Mouse (Mus musculus) stomach, postnatal 0 days (tissue): ENCODE data around the gene Senp1. TPM values are rescaled to one million over a fixed set of nuclear protein-coding genes. Genes with fewer than 3 reads are reported as not detected.

Experiments used
- ATAC-seq: fragments of 200-750 bp; cut with Nextera tagmentation; 2 replicates; pipeline ENCODE4 v1.8.0; 2017; ENCODE audit not compliant: low FRiP score, low TSS enrichment
- DNase-seq: peaks from one replicate; pipeline ENCODE4 v3.0.0-alpha.2; 2016; ENCODE audit warnings: low spot score
- H3K27ac ChIP-seq: fragments of 300-500 bp; sonication (generic); replicated peaks from 2 replicates; pipeline ENCODE4 v1.5.1; 2014; ENCODE audit warnings: mild to moderate bottlenecking, control low read depth
- H3K27me3 ChIP-seq: fragments of 300-500 bp; sonication (generic); 2 replicates; pipeline ENCODE4 v1.6.1; 2014; ENCODE audit warnings: low read length; ENCODE audit not compliant: control insufficient read depth, insufficient read depth
- H3K36me3 ChIP-seq: fragments of 300-500 bp; sonication (generic); 2 replicates; pipeline ENCODE4 v1.6.1; 2014; ENCODE audit warnings: low read length, mixed read lengths; ENCODE audit not compliant: control insufficient read depth, insufficient read depth
- H3K4me1 ChIP-seq: fragments of 300-500 bp; sonication (generic); replicated peaks from 2 replicates; pipeline ENCODE4 v1.6.1; 2014; ENCODE audit warnings: antibody characterized with exemption; ENCODE audit not compliant: control insufficient read depth, insufficient read depth
- H3K4me2 ChIP-seq: fragments of 300-500 bp; sonication (generic); replicated peaks from 2 replicates; pipeline ENCODE4 v1.6.1; 2014; ENCODE audit warnings: low read depth, mild to moderate bottlenecking, control low read depth, moderate library complexity
- H3K4me3 ChIP-seq: fragments of 300-500 bp; sonication (generic); 2 replicates; pipeline ENCODE4 v1.5.1; 2014; ENCODE audit warnings: low read depth, low read length, control low read depth
- H3K9ac ChIP-seq: fragments of 300-500 bp; sonication (generic); 2 replicates; pipeline ENCODE4 v1.6.1; 2014; ENCODE audit warnings: mild to moderate bottlenecking, low read length, control low read depth, mixed read lengths
- H3K9me3 ChIP-seq: fragments of 300-500 bp; sonication (generic); 2 replicates; pipeline ENCODE4 v1.6.1; 2016; ENCODE audit warnings: low read length; ENCODE audit not compliant: control insufficient read depth
- CTCF ChIP-seq: IDR thresholded peaks from 2 replicates; pipeline ENCODE4 v1.5.1; 2016; ENCODE audit warnings: antibody characterized with exemption, low read depth, mild to moderate bottlenecking, moderate library complexity
- EP300 ChIP-seq: optimal IDR thresholded peaks from 2 replicates; pipeline ENCODE3; 2016; ENCODE audit warnings: antibody characterized with exemption
- WGBS: fragments of 180-500 bp; shearing (Covaris S2); extraction: QIAGEN DNeasy Blood & Tissue Kit; methylation state at CpG from one replicate; pipeline ENCODE4 v1.1.7; 2014; 5-methylcytosine and 5-hydroxymethylcytosine counted together
- polyA plus RNA-seq: library from polyadenylated mRNA; unstranded; fragments of >200 nt; fragmentation: Nextera tagmentation; extraction: Ambion mirVana; gene quantifications from 2 replicates; pipeline ENCODE4 v1.2.1, GENCODE M21; 2015

Gene Senp1
- 10.0 and 10.8 TPM in 2 replicates for polyA plus RNA-seq

- H3K4me1 ChIP-seq = peaks cover 4% of the 10 kb centered on the region
- DNase-seq (peak; percentile 91), ATAC-seq (peak; percentile 94)
- peak within 1 kb of the TSS; percentile 90 for H3K4me3 ChIP-seq
- no peaks in the 10 kb centered on the region for H3K27me3 ChIP-seq
- no peaks in the 10 kb centered on the region for H3K36me3 ChIP-seq
- peak within 1 kb of the TSS; percentile 77 for H3K4me2 ChIP-seq
- peak within 1 kb of the TSS; percentile 95 for H3K27ac ChIP-seq
- no peaks in the 10 kb centered on the region for H3K9me3 ChIP-seq
- H3K9ac ChIP-seq = peak within 1 kb of the TSS; percentile 96
- under 1% methylated on average over 41 of the region's 58 CpGs for WGBS
- TF ChIP-seq EP300 (no peak), CTCF (0 out of 2 replicates have a peak, but pooled peaks have one; percentile 0)
Observed at GRCm38 (mm10) chr15:98093121-98094011, at the start of gene Senp1. Senp1 (minus strand) TSS chr15:98093744.

- 0 out of 2 replicates have a peak, but pooled peaks cover 2% of the 10 kb centered on the region for H3K4me1 ChIP-seq
- H3K4me3 ChIP-seq = no peak overlapping the region
- H3K27ac ChIP-seq = no peak overlapping the region
- H3K9ac ChIP-seq = no peak overlapping the region
- no peak for TF ChIP-seq EP300
- TF ChIP-seq CTCF = no peak
- no peak overlapping the region for H3K4me2 ChIP-seq
- no peak for DNase-seq
- no peaks in the 10 kb centered on the region for H3K27me3 ChIP-seq
- no peaks in the 10 kb centered on the region for H3K9me3 ChIP-seq
- ATAC-seq = no peak
- peaks cover 4% of the 10 kb centered on the region for H3K36me3 ChIP-seq
- 88% methylated on average over 10 of the region's 10 CpGs for WGBS
Observed at GRCm38 (mm10) chr15:98142515-98142914, 49.0 kb upstream of the Senp1 start.

GRCm38 (mm10) chr15:98140809-98141208, 47.3 kb upstream of the Senp1 start:
- Histone ChIP-seq H3K4me2 (no peak overlapping the region), H3K27me3 (no peaks in the 10 kb centered on the region), H3K9ac (no peak overlapping the region), H3K27ac (no peak overlapping the region), H3K4me1 (0 out of 2 replicates have a peak, but pooled peaks cover 2% of the 10 kb centered on the region), H3K4me3 (no peak overlapping the region), H3K9me3 (no peaks in the 10 kb centered on the region), H3K36me3 (peaks cover 6% of the 10 kb centered on the region)
- 86% methylated on average over 5 of the region's 5 CpGs for WGBS
- ATAC-seq (no peak), DNase-seq (no peak)
- TF ChIP-seq CTCF (no peak), EP300 (no peak)

GRCm38 (mm10) chr15:98139763-98140162, 46.2 kb upstream of the Senp1 start:
- 0 out of 2 replicates have a peak, but pooled peaks cover 2% of the 10 kb centered on the region for H3K4me1 ChIP-seq
- no peak overlapping the region for H3K9ac ChIP-seq
- DNase-seq (peak; percentile 42), ATAC-seq (peak; percentile 83)
- no peak overlapping the region for H3K4me2 ChIP-seq
- WGBS = 41% methylated on average over 7 of the region's 7 CpGs
- TF ChIP-seq EP300 (no peak), CTCF (no peak)
- H3K27ac ChIP-seq = no peak overlapping the region
- no peaks in the 10 kb centered on the region for H3K9me3 ChIP-seq
- H3K4me3 ChIP-seq = no peak overlapping the region
- H3K27me3 ChIP-seq = no peaks in the 10 kb centered on the region
- peaks cover 13% of the 10 kb centered on the region for H3K36me3 ChIP-seq

- Histone ChIP-seq H3K4me3 (no peak overlapping the region), H3K4me1 (no peaks in the 10 kb centered on the region), H3K27ac (no peak overlapping the region), H3K36me3 (peaks cover 17% of the 10 kb centered on the region), H3K27me3 (no peaks in the 10 kb centered on the region), H3K9me3 (no peaks in the 10 kb centered on the region), H3K4me2 (no peak overlapping the region), H3K9ac (no peak overlapping the region)
- TF ChIP-seq EP300 = no peak
- no peak for DNase-seq
- 88% methylated on average over 9 of the region's 9 CpGs for WGBS
- no peak for ATAC-seq
Observed at GRCm38 (mm10) chr15:98136871-98137270, 43.3 kb upstream of the Senp1 start.

- DNase-seq = no peak
- Histone ChIP-seq H3K36me3 (peaks cover 18% of the 10 kb centered on the region), H3K4me3 (no peak overlapping the region), H3K9ac (no peak overlapping the region), H3K9me3 (no peaks in the 10 kb centered on the region), H3K27me3 (no peaks in the 10 kb centered on the region), H3K4me2 (no peak overlapping the region), H3K27ac (no peak overlapping the region), H3K4me1 (no peaks in the 10 kb centered on the region)
- ATAC-seq = no peak
- TF ChIP-seq CTCF = no peak
- no peak for TF ChIP-seq EP300
- 93% methylated on average over 13 of the region's 13 CpGs for WGBS
Observed at GRCm38 (mm10) chr15:98135671-98136070, 42.1 kb upstream of the Senp1 start.
